Mouse (Mus musculus): ENCODE measurements around the gene Pkdcc. TPM values are rescaled to one million over a fixed set of nuclear protein-coding genes. Genes with fewer than 3 reads are reported as not detected.

The Pkdcc gene
- polyA plus RNA-seq, 1 experiment from 2014 or later = 13.5 TPM

GRCm38 (mm10) chr17:83221611-83222500, 6.8 kb downstream of the Pkdcc start:
- Histone ChIP-seq H3K36me3 (peaks cover 64% of the 10 kb centered on the region), H3K27me3 (replicated peaks) (no peaks in the 10 kb centered on the region), H3K4me2 (no peak overlapping the region), H3K27ac (ENCODE audit: poor library complexity, severe bottlenecking) (peak overlapping the region; percentile 99), H3K4me1 (replicated peaks) (peaks cover 67% of the 10 kb centered on the region), H3K9me3 (replicated peaks) (no peaks in the 10 kb centered on the region), H3K4me3 (no peak overlapping the region), H3K9ac (peak overlapping the region; percentile 53)
- ATAC-seq (ENCODE audit: insufficient number of reproducible peaks, low FRiP score) = no peak
- WGBS = 75% methylated on average over 13 of the region's 13 CpGs

GRCm38 (mm10) chr17:83222705-83223104, 7.6 kb downstream of the Pkdcc start:
- Histone ChIP-seq H3K4me2 (no peak overlapping the region), H3K9me3 (replicated peaks) (no peaks in the 10 kb centered on the region), H3K27me3 (replicated peaks) (no peaks in the 10 kb centered on the region), H3K36me3 (peaks cover 69% of the 10 kb centered on the region), H3K27ac (ENCODE audit: poor library complexity, severe bottlenecking) (peak overlapping the region; percentile 99; the same call in 1 of the 2 replicates), H3K4me1 (replicated peaks) (peaks cover 64% of the 10 kb centered on the region), H3K4me3 (no peak overlapping the region), H3K9ac (peak overlapping the region; percentile 53)
- WGBS = 62% methylated on average over 3 of the region's 3 CpGs
- no peak for ATAC-seq (ENCODE audit: insufficient number of reproducible peaks, low FRiP score)

- Histone ChIP-seq H3K27me3 (replicated peaks) (no peaks in the 10 kb centered on the region), H3K4me3 (no peak overlapping the region), H3K4me2 (no peak overlapping the region), H3K36me3 (peaks cover 71% of the 10 kb centered on the region), H3K27ac (ENCODE audit: poor library complexity, severe bottlenecking) (no peak overlapping the region), H3K9ac (no peak overlapping the region), H3K9me3 (replicated peaks) (no peaks in the 10 kb centered on the region), H3K4me1 (replicated peaks) (peaks cover 46% of the 10 kb centered on the region)
- no peak for ATAC-seq (ENCODE audit: insufficient number of reproducible peaks, low FRiP score)
- 72% methylated on average over 13 of the region's 13 CpGs for WGBS
Observed at GRCm38 (mm10) chr17:83224451-83224971, 9.4 kb downstream of the Pkdcc start.

- H3K36me3 ChIP-seq = peaks cover 60% of the 10 kb centered on the region
- no peak overlapping the region for H3K4me3 ChIP-seq
- H3K9me3 ChIP-seq (replicated peaks) = no peaks in the 10 kb centered on the region
- 75% methylated on average over 8 of the region's 8 CpGs for WGBS
- H3K9ac ChIP-seq = no peak overlapping the region
- ATAC-seq (ENCODE audit: insufficient number of reproducible peaks, low FRiP score) = no peak
- H3K4me1 ChIP-seq (replicated peaks) = peaks cover 34% of the 10 kb centered on the region
- no peak overlapping the region for H3K27ac ChIP-seq (ENCODE audit: poor library complexity, severe bottlenecking)
- no peak overlapping the region for H3K4me2 ChIP-seq
- no peaks in the 10 kb centered on the region for H3K27me3 ChIP-seq (replicated peaks)
Observed at GRCm38 (mm10) chr17:83226395-83226986, 11.4 kb downstream of the Pkdcc start.

GRCm38 (mm10) chr17:83231357-83231756, 16.3 kb downstream of the Pkdcc start:
- Histone ChIP-seq H3K27ac (ENCODE audit: poor library complexity, severe bottlenecking) (no peak overlapping the region), H3K27me3 (replicated peaks) (no peaks in the 10 kb centered on the region), H3K4me1 (replicated peaks) (peaks cover 21% of the 10 kb centered on the region), H3K9ac (peak overlapping the region; percentile 63; the same call in 1 of the 2 replicates), H3K4me2 (peak overlapping the region; percentile 61), H3K9me3 (replicated peaks) (no peaks in the 10 kb centered on the region), H3K36me3 (peaks cover 13% of the 10 kb centered on the region), H3K4me3 (peak overlapping the region; percentile 29)
- ATAC-seq (ENCODE audit: insufficient number of reproducible peaks, low FRiP score) = peak; percentile 65
- 7% methylated on average over 11 of the region's 11 CpGs for WGBS

- ATAC-seq (ENCODE audit: insufficient number of reproducible peaks, low FRiP score) = no peak
- WGBS = 69% methylated on average over 10 of the region's 10 CpGs
- no peak overlapping the region for H3K9ac ChIP-seq
Observed at GRCm38 (mm10) chr17:83235227-83235626, 20.1 kb downstream of the Pkdcc start.

GRCm38 (mm10) chr17:83236202-83236601, 21.1 kb downstream of the Pkdcc start:
- ATAC-seq (ENCODE audit: insufficient number of reproducible peaks, low FRiP score) = no peak

More at GRCm38 (mm10) chr17:83235227-83235626, 20.1 kb downstream of the Pkdcc start:
- Histone ChIP-seq H3K4me2 (no peak overlapping the region), H3K4me3 (no peak overlapping the region), H3K27ac (ENCODE audit: poor library complexity, severe bottlenecking) (no peak overlapping the region), H3K9me3 (replicated peaks) (no peaks in the 10 kb centered on the region), H3K36me3 (no peaks in the 10 kb centered on the region), H3K27me3 (replicated peaks) (no peaks in the 10 kb centered on the region), H3K4me1 (replicated peaks) (peaks cover 15% of the 10 kb centered on the region)

GRCm38 (mm10) chr17:83238123-83239058, 23.3 kb downstream of the Pkdcc start:
- Histone ChIP-seq H3K36me3 (no peaks in the 10 kb centered on the region), H3K27me3 (replicated peaks) (0 out of 2 replicates have a peak, but pooled peaks cover 6% of the 10 kb centered on the region), H3K9me3 (replicated peaks) (no peaks in the 10 kb centered on the region), H3K27ac (ENCODE audit: poor library complexity, severe bottlenecking) (no peak overlapping the region), H3K9ac (no peak overlapping the region), H3K4me2 (no peak overlapping the region), H3K4me3 (no peak overlapping the region), H3K4me1 (replicated peaks) (0 out of 2 replicates have a peak, but pooled peaks cover 3% of the 10 kb centered on the region)
- 74% methylated on average over 16 of the region's 16 CpGs for WGBS
- ATAC-seq (ENCODE audit: insufficient number of reproducible peaks, low FRiP score) = no peak

More at GRCm38 (mm10) chr17:83236202-83236601, 21.1 kb downstream of the Pkdcc start:
- H3K4me3 ChIP-seq = no peak overlapping the region
- 78% methylated on average over 8 of the region's 8 CpGs for WGBS
- H3K27me3 ChIP-seq (replicated peaks) = no peaks in the 10 kb centered on the region
- H3K27ac ChIP-seq (ENCODE audit: poor library complexity, severe bottlenecking) = no peak overlapping the region
- H3K9ac ChIP-seq = no peak overlapping the region
- peaks cover 12% of the 10 kb centered on the region for H3K4me1 ChIP-seq (replicated peaks)
- no peak overlapping the region for H3K4me2 ChIP-seq
- no peaks in the 10 kb centered on the region for H3K9me3 ChIP-seq (replicated peaks)
- no peaks in the 10 kb centered on the region for H3K36me3 ChIP-seq

- no peak overlapping the region for H3K4me2 ChIP-seq
- H3K27ac ChIP-seq (ENCODE audit: poor library complexity, severe bottlenecking) = no peak overlapping the region
- no peak overlapping the region for H3K9ac ChIP-seq
- no peaks in the 10 kb centered on the region for H3K36me3 ChIP-seq
- 0 out of 2 replicates have a peak, but pooled peaks cover 18% of the 10 kb centered on the region for H3K4me1 ChIP-seq (replicated peaks)
- no peak for ATAC-seq (ENCODE audit: insufficient number of reproducible peaks, low FRiP score)
- 0 out of 2 replicates have a peak, but pooled peaks cover 6% of the 10 kb centered on the region for H3K27me3 ChIP-seq (replicated peaks)
- H3K4me3 ChIP-seq = no peak overlapping the region
- WGBS = 59% methylated on average over 1 of the region's 1 CpGs
- no peaks in the 10 kb centered on the region for H3K9me3 ChIP-seq (replicated peaks)
Observed at GRCm38 (mm10) chr17:83244502-83244901, 29.4 kb downstream of the Pkdcc start.

GRCm38 (mm10) chr17:83245460-83245859, 30.4 kb downstream of the Pkdcc start:
- Histone ChIP-seq H3K9ac (no peak overlapping the region), H3K4me1 (replicated peaks) (0 out of 2 replicates have a peak, but pooled peaks cover 18% of the 10 kb centered on the region), H3K4me2 (no peak overlapping the region), H3K27me3 (replicated peaks) (0 out of 2 replicates have a peak, but pooled peaks cover 6% of the 10 kb centered on the region), H3K9me3 (replicated peaks) (no peaks in the 10 kb centered on the region), H3K27ac (ENCODE audit: poor library complexity, severe bottlenecking) (no peak overlapping the region), H3K4me3 (no peak overlapping the region), H3K36me3 (no peaks in the 10 kb centered on the region)
- ATAC-seq (ENCODE audit: insufficient number of reproducible peaks, low FRiP score) = no peak
- 65% methylated on average over 3 of the region's 3 CpGs for WGBS

Data from heart, embryonic 12.5 days (tissue).